Mouse (Mus musculus): Measurements from ENCODE around the gene Satb2.
"Not testable (repeated sequence)": the region's sequence is repeated elsewhere in the genome, so short reads cannot be mapped to it uniquely, and the experiment has no call there.

Gene Satb2

GRCm38 (mm10) chr1:56838901-56839300 lies 139.5 kb downstream of the Satb2 start:
- DNase-seq (ENCODE audit: extremely low spot score, low read depth, low spot score): no peak

GRCm38 (mm10) chr1:56833984-56834900 lies 144.2 kb downstream of the Satb2 start:
- no peak for DNase-seq (ENCODE audit: extremely low spot score, low read depth, low spot score)

- no peak for DNase-seq (ENCODE audit: extremely low spot score, low read depth, low spot score)
Measured at GRCm38 (mm10) chr1:56833307-56833706, 145.1 kb downstream of the Satb2 start.

GRCm38 (mm10) chr1:56832738-56833137 lies 145.7 kb downstream of the Satb2 start:
- DNase-seq (ENCODE audit: extremely low spot score, low read depth, low spot score): no peak

- DNase-seq (ENCODE audit: extremely low spot score, low read depth, low spot score): no peak
Measured at GRCm38 (mm10) chr1:56822735-56823134, 155.7 kb downstream of the Satb2 start.

- DNase-seq (ENCODE audit: extremely low spot score, low read depth, low spot score): no peak
Measured at GRCm38 (mm10) chr1:56822025-56822424, 156.4 kb downstream of the Satb2 start.

GRCm38 (mm10) chr1:56813506-56813905 lies 164.9 kb downstream of the Satb2 start:
- no peak for DNase-seq (ENCODE audit: extremely low spot score, low read depth, low spot score)

GRCm38 (mm10) chr1:56812961-56813360 lies 165.5 kb downstream of the Satb2 start:
- DNase-seq (ENCODE audit: extremely low spot score, low read depth, low spot score): no peak

GRCm38 (mm10) chr1:56811486-56811885 lies 167.0 kb downstream of the Satb2 start:
- DNase-seq (ENCODE audit: extremely low spot score, low read depth, low spot score): no peak

- no peak for DNase-seq (ENCODE audit: extremely low spot score, low read depth, low spot score)
Measured at GRCm38 (mm10) chr1:56806006-56806405, 172.4 kb downstream of the Satb2 start.

GRCm38 (mm10) chr1:56800611-56801010 lies 177.8 kb downstream of the Satb2 start:
- no peak for DNase-seq (ENCODE audit: extremely low spot score, low read depth, low spot score)

- DNase-seq (ENCODE audit: extremely low spot score, low read depth, low spot score): no peak
Measured at GRCm38 (mm10) chr1:56795016-56795608, 183.3 kb downstream of the Satb2 start.

GRCm38 (mm10) chr1:56789641-56790040 lies 188.8 kb downstream of the Satb2 start:
- DNase-seq (ENCODE audit: extremely low spot score, low read depth, low spot score): no peak

GRCm38 (mm10) chr1:56782139-56782538 lies 196.3 kb downstream of the Satb2 start:
- DNase-seq (ENCODE audit: extremely low spot score, low read depth, low spot score): not testable (repeated sequence)

- DNase-seq (ENCODE audit: extremely low spot score, low read depth, low spot score): no peak
Measured at GRCm38 (mm10) chr1:56764205-56764604, 214.2 kb downstream of the Satb2 start.

GRCm38 (mm10) chr1:56761512-56761911 lies 216.9 kb downstream of the Satb2 start:
- no peak for DNase-seq (ENCODE audit: extremely low spot score, low read depth, low spot score)

- DNase-seq (ENCODE audit: extremely low spot score, low read depth, low spot score): no peak
Measured at GRCm38 (mm10) chr1:56753283-56753682, 225.2 kb downstream of the Satb2 start.

GRCm38 (mm10) chr1:56750693-56751092 lies 227.8 kb downstream of the Satb2 start:
- no peak for DNase-seq (ENCODE audit: extremely low spot score, low read depth, low spot score)

- no peak for DNase-seq (ENCODE audit: extremely low spot score, low read depth, low spot score)
Measured at GRCm38 (mm10) chr1:56749629-56750311, 228.7 kb downstream of the Satb2 start.

GRCm38 (mm10) chr1:56748876-56749493 lies 229.5 kb downstream of the Satb2 start:
- DNase-seq (ENCODE audit: extremely low spot score, low read depth, low spot score): no peak
